Mouse (Mus musculus): ENCODE measurements around the gene Itgav.

- TF ChIP-seq CTCF (IDR thresholded peaks at IDR 0.05; ENCODE audit: borderline replicate concordance, extremely low read depth, insufficient read depth, insufficient read length) (no peak), POLR2A (IDR thresholded peaks at IDR 0.05; ENCODE audit: borderline replicate concordance, extremely low read depth, insufficient read depth, insufficient read length, poor library complexity, severe bottlenecking) (no peak)
Measured at GRCm38 (mm10) chr2:83792102-83792501, 67.9 kb downstream of the Itgav start.

Measured in brain, embryonic 14.5 days (tissue).